Mouse (Mus musculus) heart, embryonic 11.5 days (tissue): ENCODE measurements around the gene Nup205. TPM values are rescaled to one million over a fixed set of nuclear protein-coding genes. Genes with fewer than 3 reads are reported as not detected.

ENCODE experiments used
- ATAC-seq: fragments of 200-750 bp; cut with Nextera tagmentation; replicated peaks from 2 replicates; pipeline ENCODE4 v1.8.0; 2017; ENCODE audit warnings: moderate library complexity; ENCODE audit not compliant: insufficient number of reproducible peaks, low FRiP score, low TSS enrichment
- H3K27ac ChIP-seq: fragments of 300-500 bp; sonication (generic); 2 replicates; pipeline ENCODE4 v1.5.1; 2014; ENCODE audit warnings: mild to moderate bottlenecking, low read depth, low read length
- H3K27me3 ChIP-seq: fragments of 300-500 bp; sonication (generic); 2 replicates; pipeline ENCODE4 v1.6.1; 2014; ENCODE audit warnings: mild to moderate bottlenecking, low read length, mixed read lengths; ENCODE audit not compliant: control insufficient read depth, insufficient read depth
- H3K36me3 ChIP-seq: fragments of 300-500 bp; sonication (generic); 2 replicates; pipeline ENCODE4 v1.6.1; 2014; ENCODE audit warnings: mild to moderate bottlenecking, low read length, moderate library complexity, mixed read lengths; ENCODE audit not compliant: control insufficient read depth, insufficient read depth
- H3K4me1 ChIP-seq: fragments of 300-500 bp; sonication (generic); 2 replicates; pipeline ENCODE4 v1.6.1; 2014; ENCODE audit warnings: low read length; ENCODE audit not compliant: control insufficient read depth, insufficient read depth
- H3K4me2 ChIP-seq: fragments of 300-500 bp; sonication (generic); 2 replicates; pipeline ENCODE4 v1.6.1; 2014; ENCODE audit warnings: mild to moderate bottlenecking, moderate library complexity
- H3K4me3 ChIP-seq: fragments of 300-500 bp; sonication (generic); 2 replicates; pipeline ENCODE4 v1.5.1; 2014; ENCODE audit warnings: low read depth, low read length
- H3K9ac ChIP-seq: fragments of 300-500 bp; sonication (generic); 2 replicates; pipeline ENCODE4 v1.6.1; 2014; ENCODE audit warnings: mild to moderate bottlenecking, low read depth, low read length, moderate library complexity
- H3K9me3 ChIP-seq: fragments of 300-500 bp; sonication (generic); replicated peaks from 2 replicates; pipeline ENCODE4 v1.6.1; 2016; ENCODE audit warnings: low read length; ENCODE audit not compliant: control insufficient read depth
- WGBS: fragments of 180-500 bp; shearing (Covaris S2); extraction: QIAGEN DNeasy Blood & Tissue Kit; methylation state at CpG from one replicate; pipeline ENCODE4 v1.1.7; 2014; ENCODE audit not compliant: insufficient replicate concordance; 5-methylcytosine and 5-hydroxymethylcytosine counted together
- polyA plus RNA-seq: library from polyadenylated mRNA; unstranded; fragments of >200 nt; fragmentation: Nextera tagmentation; extraction: Ambion mirVana; gene quantifications from 2 replicates; pipeline ENCODE4 v1.2.1, GENCODE M21; 2014

Gene Nup205
- polyA plus RNA-seq, 1 experiment from 2014 or later, result 32.8 TPM

- peak overlapping the region; percentile 75 for H3K4me3 ChIP-seq
- WGBS, result 19% methylated on average over 9 of the region's 9 CpGs
- peaks cover 52% of the 10 kb centered on the region for H3K4me1 ChIP-seq
- no peaks in the 10 kb centered on the region for H3K36me3 ChIP-seq
- H3K9ac ChIP-seq, result peak overlapping the region; percentile 89
- peak; percentile 69 for ATAC-seq
- no peaks in the 10 kb centered on the region for H3K9me3 ChIP-seq
- H3K27ac ChIP-seq, result peak overlapping the region; percentile 96
- H3K4me2 ChIP-seq, result peak overlapping the region; percentile 77
- H3K27me3 ChIP-seq, result no peaks in the 10 kb centered on the region
Observed at GRCm38 (mm10) chr6:35254136-35254904, 77.1 kb downstream of the Nup205 start.

GRCm38 (mm10) chr6:35255017-35255416 is 77.8 kb downstream of the Nup205 start:
- peaks cover 58% of the 10 kb centered on the region for H3K4me1 ChIP-seq
- no peak for ATAC-seq
- H3K27ac ChIP-seq, result peak overlapping the region; percentile 96
- no peaks in the 10 kb centered on the region for H3K9me3 ChIP-seq
- H3K9ac ChIP-seq, result peak overlapping the region; percentile 89
- H3K4me3 ChIP-seq, result peak overlapping the region; percentile 75
- WGBS, result 56% methylated on average over 12 of the region's 12 CpGs
- no peaks in the 10 kb centered on the region for H3K27me3 ChIP-seq
- H3K36me3 ChIP-seq, result no peaks in the 10 kb centered on the region
- peak overlapping the region; percentile 77 for H3K4me2 ChIP-seq

DNA sequence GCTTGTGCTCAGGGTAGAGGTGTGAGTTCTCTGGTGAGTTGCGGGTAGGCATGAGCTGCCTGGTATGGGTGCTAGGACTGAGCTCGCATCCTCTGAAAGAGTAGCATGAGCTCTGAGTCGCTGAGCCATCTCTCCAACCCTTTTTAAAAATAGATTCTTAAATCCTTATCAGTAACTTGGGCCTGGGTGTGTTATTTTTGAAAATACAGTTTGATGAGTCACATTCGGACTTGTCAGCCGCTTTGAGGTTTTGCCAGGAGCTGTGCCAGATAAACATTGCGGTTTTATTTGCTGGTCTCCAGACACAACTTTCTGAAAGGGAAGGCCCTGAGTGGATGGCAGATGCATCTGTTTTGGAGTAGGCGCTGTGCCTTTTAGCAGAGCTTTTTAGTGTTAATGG is 79.5 kb downstream of the Nup205 start:
- peak overlapping the region; percentile 74 for H3K27ac ChIP-seq
- H3K4me3 ChIP-seq, result no peak overlapping the region
- no peaks in the 10 kb centered on the region for H3K9me3 ChIP-seq
- H3K4me2 ChIP-seq, result peak overlapping the region; percentile 43
- H3K4me1 ChIP-seq, result peaks cover 65% of the 10 kb centered on the region
- peaks cover 4% of the 10 kb centered on the region for H3K36me3 ChIP-seq
- H3K27me3 ChIP-seq, result no peaks in the 10 kb centered on the region
- peak overlapping the region; percentile 1; the same call in 1 of the 2 replicates for H3K9ac ChIP-seq
- 0 out of 2 replicates have a peak, but pooled peaks have one; percentile 27 for ATAC-seq
- WGBS, result 27% methylated on average over 7 of the region's 7 CpGs

DNA sequence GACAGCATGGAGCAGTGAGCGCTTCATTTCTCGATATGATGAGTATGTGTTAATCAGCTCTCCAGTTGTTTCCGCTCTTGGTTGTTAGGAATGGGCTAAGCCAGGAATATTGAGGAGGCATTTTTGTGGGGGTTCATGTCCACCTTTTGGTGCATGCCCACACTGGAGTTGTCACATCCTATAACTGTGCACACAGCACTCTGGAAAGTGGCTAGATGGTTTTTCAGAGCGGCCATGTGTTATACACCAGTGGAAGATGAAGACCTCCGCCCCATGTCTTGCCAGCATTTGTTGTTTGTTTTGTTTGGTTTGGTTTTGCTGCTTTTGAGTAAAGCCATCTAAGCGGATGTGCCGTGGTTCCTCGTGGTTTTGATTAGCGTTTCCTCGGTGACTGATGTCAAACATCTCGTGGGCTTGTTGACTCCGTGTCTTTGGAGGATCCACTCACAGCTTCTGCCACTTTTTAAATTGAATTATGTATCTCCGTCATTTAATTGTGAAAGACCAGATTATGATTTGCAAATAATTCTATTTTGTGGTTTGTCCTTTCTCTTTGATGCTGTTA is 80.5 kb downstream of the Nup205 start:
- peak overlapping the region; percentile 43 for H3K4me2 ChIP-seq
- no peak overlapping the region for H3K4me3 ChIP-seq
- H3K36me3 ChIP-seq, result peaks cover 8% of the 10 kb centered on the region
- no peak for ATAC-seq
- no peak overlapping the region; the same call in 1 of the 2 replicates for H3K9ac ChIP-seq
- peaks cover 60% of the 10 kb centered on the region for H3K4me1 ChIP-seq
- H3K27ac ChIP-seq, result peak overlapping the region; percentile 74
- 83% methylated on average over 13 of the region's 13 CpGs for whole genome bisulfite sequencing
- H3K9me3 ChIP-seq, result no peaks in the 10 kb centered on the region
- no peaks in the 10 kb centered on the region for H3K27me3 ChIP-seq

DNA sequence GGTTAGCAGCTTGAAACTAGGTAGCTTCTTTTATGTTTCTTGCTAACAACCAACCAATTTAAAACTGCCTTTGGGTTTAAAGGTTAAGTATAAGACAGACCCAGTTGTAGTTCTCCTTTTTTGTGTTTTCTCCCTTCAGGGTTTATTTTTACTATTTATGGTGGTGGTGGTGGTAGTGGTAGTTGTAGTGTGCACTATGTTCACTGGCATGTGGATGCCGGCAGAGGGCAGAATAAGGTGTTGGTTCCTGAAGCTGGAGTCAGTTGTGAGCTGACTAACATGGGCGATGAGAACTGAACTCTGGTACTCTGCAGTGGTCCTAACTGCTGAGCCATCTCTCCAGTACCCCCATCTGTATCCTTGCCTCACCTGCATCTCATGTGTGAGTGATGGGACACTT is 81.7 kb downstream of the Nup205 start:
- WGBS, result 100% methylated on average over 2 of the region's 2 CpGs
- no peak overlapping the region for H3K4me2 ChIP-seq
- no peak overlapping the region for H3K9ac ChIP-seq
- H3K36me3 ChIP-seq, result peaks cover 11% of the 10 kb centered on the region
- no peak overlapping the region for H3K4me3 ChIP-seq
- peaks cover 55% of the 10 kb centered on the region for H3K4me1 ChIP-seq
- H3K27ac ChIP-seq, result no peak overlapping the region
- no peaks in the 10 kb centered on the region for H3K27me3 ChIP-seq
- no peaks in the 10 kb centered on the region for H3K9me3 ChIP-seq
- no peak for ATAC-seq

DNA sequence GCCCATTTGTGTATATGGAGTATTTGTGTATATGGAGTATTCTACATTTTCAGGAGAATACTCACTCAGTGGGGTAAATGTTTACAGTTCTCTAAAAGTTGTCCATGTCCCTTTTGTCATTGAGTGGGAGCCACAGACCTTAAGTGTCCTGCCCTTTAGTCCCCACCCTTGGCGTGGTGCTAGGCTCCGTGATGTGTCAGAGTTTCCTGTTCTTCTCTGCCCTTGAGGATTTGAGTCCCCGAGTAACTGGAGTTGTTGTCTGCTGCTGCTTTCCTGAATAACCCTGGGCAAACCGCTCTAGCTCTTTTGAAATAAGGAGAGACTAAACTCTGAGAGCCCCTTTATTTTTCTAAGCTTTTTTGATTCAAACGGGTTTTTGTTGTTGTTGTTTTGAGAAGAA is 82.3 kb downstream of the Nup205 start:
- H3K27ac ChIP-seq, result no peak overlapping the region
- no peak overlapping the region for H3K4me3 ChIP-seq
- H3K9ac ChIP-seq, result no peak overlapping the region
- no peaks in the 10 kb centered on the region for H3K27me3 ChIP-seq
- H3K36me3 ChIP-seq, result peaks cover 11% of the 10 kb centered on the region
- 59% methylated on average over 5 of the region's 5 CpGs for WGBS
- no peaks in the 10 kb centered on the region for H3K9me3 ChIP-seq
- H3K4me1 ChIP-seq, result peaks cover 49% of the 10 kb centered on the region
- no peak overlapping the region for H3K4me2 ChIP-seq
- ATAC-seq, result no peak

- Histone ChIP-seq H3K4me3 (no peak overlapping the region), H3K27me3 (no peaks in the 10 kb centered on the region), H3K36me3 (peaks cover 11% of the 10 kb centered on the region), H3K9ac (no peak overlapping the region), H3K9me3 (no peaks in the 10 kb centered on the region), H3K4me2 (no peak overlapping the region), H3K4me1 (peaks cover 39% of the 10 kb centered on the region), H3K27ac (no peak overlapping the region)
- ATAC-seq, result no peak
- 69% methylated on average over 7 of the region's 7 CpGs for WGBS
Observed at GRCm38 (mm10) chr6:35260531-35260930, 83.3 kb downstream of the Nup205 start.

DNA sequence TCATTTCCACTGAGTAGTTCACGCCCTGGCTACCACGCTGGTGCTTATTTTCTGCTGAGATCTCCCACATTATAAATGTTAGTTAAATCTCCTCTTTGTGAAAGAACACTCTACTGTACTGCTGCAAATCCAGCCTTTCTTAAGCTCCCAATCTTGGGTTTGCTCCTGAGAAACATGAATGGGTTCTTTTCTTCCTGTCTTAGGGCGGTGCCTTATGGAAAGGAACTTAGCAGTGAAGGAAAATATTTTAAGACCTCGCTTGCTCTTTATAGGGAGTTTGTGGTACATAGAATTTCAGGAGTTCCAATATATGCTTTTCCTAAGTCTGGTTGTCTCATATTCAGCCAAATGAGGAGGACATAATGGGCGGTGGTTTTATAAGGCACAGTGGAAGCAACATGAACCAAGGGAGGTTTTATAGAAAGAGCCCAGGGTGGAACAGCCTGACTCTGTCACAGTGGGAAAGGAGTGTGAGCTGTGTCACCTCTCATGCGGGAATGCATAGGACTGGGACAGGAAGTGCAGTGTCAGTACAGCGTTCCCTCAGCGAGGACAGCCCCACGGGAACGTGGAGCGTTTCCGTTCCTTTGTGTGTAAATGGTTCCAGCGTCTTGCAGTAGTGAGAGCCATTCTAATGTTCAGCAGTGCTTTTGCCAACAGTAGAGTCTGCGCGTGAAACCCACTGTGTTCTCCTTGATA is 88.5 kb downstream of the Nup205 start:
- Histone ChIP-seq H3K9ac (no peak overlapping the region), H3K27me3 (no peaks in the 10 kb centered on the region), H3K4me3 (no peak overlapping the region), H3K27ac (no peak overlapping the region), H3K9me3 (no peaks in the 10 kb centered on the region), H3K36me3 (peaks cover 11% of the 10 kb centered on the region), H3K4me2 (no peak overlapping the region), H3K4me1 (0 out of 2 replicates have a peak, but pooled peaks cover under 1% of the 10 kb centered on the region)
- no peak for ATAC-seq
- 75% methylated on average over 15 of the region's 15 CpGs for WGBS
